Mouse (Mus musculus): ENCODE measurements around the gene Csrp2. TPM values are rescaled to one million over a fixed set of nuclear protein-coding genes. Genes with fewer than 3 reads are reported as not detected.

The Csrp2 gene
- polyA plus RNA-seq (2012; rRNA removed) (8.5 and 13.7 TPM in 2 replicates), polyA plus RNA-seq (2014; fragmentation: Nextera tagmentation; extraction: Ambion mirVana) (14.8 and 15.1 TPM in 2 replicates)

- no peaks in the 10 kb centered on the region for H3K36me3 ChIP-seq (replicated peaks; ENCODE audit: control insufficient read depth, insufficient read depth, low read depth)
- no peak within 1 kb of the TSS for H3K27ac ChIP-seq
- ATAC-seq (ENCODE audit: insufficient read depth) (peak; percentile 94), DNase-seq (ENCODE audit: low read depth in 3 of 3, low spot score in 3 of 3) (peak; percentile 70 to 76 (median 72))
- H3K27me3 ChIP-seq (ENCODE audit: control insufficient read depth, insufficient read depth, low read length), result peaks cover 13% of the 10 kb centered on the region
- no peaks in the 10 kb centered on the region for H3K9me3 ChIP-seq (ENCODE audit: control insufficient read depth, low read length)
- H3K9ac ChIP-seq (replicated peaks), result peak within 1 kb of the TSS; percentile 25
- peak within 1 kb of the TSS; percentile 72 for H3K4me2 ChIP-seq (ENCODE audit: low read depth)
- WGBS (ENCODE audit: insufficient replicate concordance), result under 1% methylated on average over 67 of the region's 67 CpGs
- no peak for TF ChIP-seq EP300 (IDR thresholded peaks at IDR 0.05; ENCODE audit: low read depth)
- no peak for TF ChIP-seq CTCF (IDR thresholded peaks at IDR 0.05; ENCODE audit: low read depth)
- peak within 1 kb of the TSS; percentile 51 to 75 for H3K4me3 ChIP-seq (ENCODE audit: insufficient read depth in 1 of 2, low read depth in 2 of 2, low read length in 2 of 2)
- H3K4me1 ChIP-seq (replicated peaks; ENCODE audit: control insufficient read depth in 2 of 2, insufficient read depth in 2 of 2, low read length in 1 of 2), result peaks cover 2 to 12% of the 10 kb centered on the region in 2 experiments; a peak in 3 of 4 replicates
These were observed at the start of gene Csrp2 for GRCm38 (mm10) chr10:110919531-110920343. Csrp2 (plus strand) TSS chr10:110919789.

GRCm38 (mm10) chr10:110874853-110875252, 44.7 kb upstream of the Csrp2 start:
- H3K4me2 ChIP-seq (ENCODE audit: low read depth), result no peak overlapping the region
- no peak for ATAC-seq (ENCODE audit: insufficient read depth)
- H3K9me3 ChIP-seq (ENCODE audit: control insufficient read depth, low read length), result no peaks in the 10 kb centered on the region
- WGBS (ENCODE audit: insufficient replicate concordance), result 63% methylated on average over 8 of the region's 8 CpGs
- no peak overlapping the region for H3K4me3 ChIP-seq (ENCODE audit: insufficient read depth in 1 of 2, low read depth in 2 of 2, low read length in 2 of 2)
- H3K27me3 ChIP-seq (ENCODE audit: control insufficient read depth, insufficient read depth, low read length), result no peaks in the 10 kb centered on the region
- H3K4me1 ChIP-seq (replicated peaks; ENCODE audit: control insufficient read depth in 2 of 2, insufficient read depth in 2 of 2, low read length in 1 of 2), result no peaks in the 10 kb centered on the region
- no peak for DNase-seq (ENCODE audit: low read depth in 3 of 3, low spot score in 3 of 3)
- TF ChIP-seq EP300 (IDR thresholded peaks at IDR 0.05; ENCODE audit: low read depth) (no peak), CTCF (IDR thresholded peaks at IDR 0.05; ENCODE audit: low read depth) (no peak)
- H3K27ac ChIP-seq, result no peak overlapping the region
- H3K9ac ChIP-seq (replicated peaks), result no peak overlapping the region
- no peaks in the 10 kb centered on the region for H3K36me3 ChIP-seq (replicated peaks; ENCODE audit: control insufficient read depth, insufficient read depth, low read depth)

- H3K4me3 ChIP-seq (ENCODE audit: insufficient read depth in 1 of 2, low read depth in 2 of 2, low read length in 2 of 2), result no peak overlapping the region
- H3K27ac ChIP-seq, result no peak overlapping the region
- H3K4me2 ChIP-seq (ENCODE audit: low read depth), result no peak overlapping the region
- no peak overlapping the region for H3K9ac ChIP-seq (replicated peaks)
- WGBS (ENCODE audit: insufficient replicate concordance), result 57% methylated on average over 3 of the region's 3 CpGs
- DNase-seq (ENCODE audit: low read depth in 3 of 3, low spot score in 3 of 3) (no peak), ATAC-seq (ENCODE audit: insufficient read depth) (no peak)
- no peaks in the 10 kb centered on the region for H3K9me3 ChIP-seq (ENCODE audit: control insufficient read depth, low read length)
- TF ChIP-seq EP300 (IDR thresholded peaks at IDR 0.05; ENCODE audit: low read depth) (no peak), CTCF (IDR thresholded peaks at IDR 0.05; ENCODE audit: low read depth) (no peak)
- no peaks in the 10 kb centered on the region for H3K27me3 ChIP-seq (ENCODE audit: control insufficient read depth, insufficient read depth, low read length)
- H3K36me3 ChIP-seq (replicated peaks; ENCODE audit: control insufficient read depth, insufficient read depth, low read depth), result no peaks in the 10 kb centered on the region
- H3K4me1 ChIP-seq (replicated peaks; ENCODE audit: control insufficient read depth in 2 of 2, insufficient read depth in 2 of 2, low read length in 1 of 2), result no peaks in the 10 kb centered on the region
These were observed 42.6 kb upstream of the Csrp2 start for GRCm38 (mm10) chr10:110876956-110877355.

- Histone ChIP-seq H3K9me3 (ENCODE audit: control insufficient read depth, low read length) (no peaks in the 10 kb centered on the region), H3K4me1 (replicated peaks; ENCODE audit: control insufficient read depth in 2 of 2, insufficient read depth in 2 of 2, low read length in 1 of 2) (no peaks in the 10 kb centered on the region), H3K9ac (replicated peaks) (no peak overlapping the region), H3K36me3 (replicated peaks; ENCODE audit: control insufficient read depth, insufficient read depth, low read depth) (no peaks in the 10 kb centered on the region), H3K27ac (no peak overlapping the region), H3K27me3 (ENCODE audit: control insufficient read depth, insufficient read depth, low read length) (no peaks in the 10 kb centered on the region), H3K4me2 (ENCODE audit: low read depth) (no peak overlapping the region), H3K4me3 (ENCODE audit: insufficient read depth in 1 of 2, low read depth in 2 of 2, low read length in 2 of 2) (no peak overlapping the region)
- TF ChIP-seq CTCF (IDR thresholded peaks at IDR 0.05; ENCODE audit: low read depth) (no peak), EP300 (IDR thresholded peaks at IDR 0.05; ENCODE audit: low read depth) (no peak)
- ATAC-seq (ENCODE audit: insufficient read depth) (no peak), DNase-seq (ENCODE audit: low read depth in 3 of 3, low spot score in 3 of 3) (no peak)
- WGBS (ENCODE audit: insufficient replicate concordance), result 66% methylated on average over 8 of the region's 8 CpGs
These were observed 41.7 kb upstream of the Csrp2 start for GRCm38 (mm10) chr10:110877851-110878250.

- H3K27me3 ChIP-seq (ENCODE audit: control insufficient read depth, insufficient read depth, low read length), result no peaks in the 10 kb centered on the region
- H3K9ac ChIP-seq (replicated peaks), result no peak overlapping the region
- no peak for ATAC-seq (ENCODE audit: insufficient read depth)
- TF ChIP-seq EP300 (IDR thresholded peaks at IDR 0.05; ENCODE audit: low read depth) (no peak), CTCF (IDR thresholded peaks at IDR 0.05; ENCODE audit: low read depth) (no peak)
- H3K36me3 ChIP-seq (replicated peaks; ENCODE audit: control insufficient read depth, insufficient read depth, low read depth), result no peaks in the 10 kb centered on the region
- no peak overlapping the region for H3K4me3 ChIP-seq (ENCODE audit: insufficient read depth in 1 of 2, low read depth in 2 of 2, low read length in 2 of 2)
- no peaks in the 10 kb centered on the region for H3K4me1 ChIP-seq (replicated peaks; ENCODE audit: control insufficient read depth in 2 of 2, insufficient read depth in 2 of 2, low read length in 1 of 2)
- H3K4me2 ChIP-seq (ENCODE audit: low read depth), result no peak overlapping the region
- H3K9me3 ChIP-seq (ENCODE audit: control insufficient read depth, low read length), result no peaks in the 10 kb centered on the region
- DNase-seq (ENCODE audit: low read depth in 3 of 3, low spot score in 3 of 3), result no peak
- H3K27ac ChIP-seq, result no peak overlapping the region
- WGBS (ENCODE audit: insufficient replicate concordance), result 44% methylated on average over 5 of the region's 5 CpGs
These were observed 40.9 kb upstream of the Csrp2 start for GRCm38 (mm10) chr10:110878641-110879040.
